Mouse (Mus musculus) lung, adult 2 months (tissue): ENCODE measurements around the gene Trim24.

Source experiments
- CTCF ChIP-seq: fragments of 200-500 bp; IDR thresholded peaks from 2 replicates; pipeline ENCODE4 v1.5.1; 2011; ENCODE audit warnings: mild to moderate bottlenecking, low read length, control low read depth; ENCODE audit not compliant: insufficient read depth
- POLR2A ChIP-seq: fragments of 200-500 bp; IDR thresholded peaks from 2 replicates; pipeline ENCODE4 v1.6.1; 2011; ENCODE audit warnings: low read depth, mild to moderate bottlenecking, control low read depth, low read length, borderline replicate concordance; ENCODE audit errors: extremely low read depth

- TF ChIP-seq POLR2A: no peak
- no peak for TF ChIP-seq CTCF
Observed at GRCm38 (mm10) chr6:37873731-37874130, 3.1 kb downstream of the Trim24 start.
